Mouse (Mus musculus) macrophage (primary cell): ENCODE measurements around the gene A130010J15Rik. TPM values are rescaled to one million over a fixed set of nuclear protein-coding genes. Genes with fewer than 3 reads are reported as not detected.
A peak's percentile ranks its signal among the peaks of the same experiment; 100 is the strongest.

Experiments
- H3K27ac ChIP-seq: fragments of 350-480 bp; formaldehyde crosslinking; 2 replicates; pipeline ENCODE4 v1.9.0; 2021
- H3K36me3 ChIP-seq: fragments of 350-480 bp; formaldehyde crosslinking; 2 replicates; pipeline ENCODE4 v1.9.0; 2021; ENCODE audit errors: inconsistent target
- H3K4me3 ChIP-seq: fragments of 350-480 bp; formaldehyde crosslinking; 2 replicates; pipeline ENCODE4 v1.9.0; 2021; ENCODE audit errors: inconsistent target
- H3K79me2 ChIP-seq: fragments of 350-480 bp; formaldehyde crosslinking; 2 replicates; pipeline ENCODE4 v1.9.0; 2021; ENCODE audit errors: inconsistent target
- WGBS: methylation state at CpG from one replicate; pipeline ENCODE4 v1.1.7; 2026; ENCODE audit warnings: inconsistent platforms; ENCODE audit not compliant: missing documents; 5-methylcytosine and 5-hydroxymethylcytosine counted together
- polyA plus RNA-seq: library from polyadenylated mRNA; stranded (reverse); fragments of 250-400 nt; gene quantifications from 3 replicates; pipeline ENCODE4 v1.2.4, GENCODE M21; 2018; ENCODE audit warnings: inconsistent platforms

Gene A130010J15Rik
- polyA plus RNA-seq, 1 experiment from 2014 or later, result 4.8 TPM

DNA sequence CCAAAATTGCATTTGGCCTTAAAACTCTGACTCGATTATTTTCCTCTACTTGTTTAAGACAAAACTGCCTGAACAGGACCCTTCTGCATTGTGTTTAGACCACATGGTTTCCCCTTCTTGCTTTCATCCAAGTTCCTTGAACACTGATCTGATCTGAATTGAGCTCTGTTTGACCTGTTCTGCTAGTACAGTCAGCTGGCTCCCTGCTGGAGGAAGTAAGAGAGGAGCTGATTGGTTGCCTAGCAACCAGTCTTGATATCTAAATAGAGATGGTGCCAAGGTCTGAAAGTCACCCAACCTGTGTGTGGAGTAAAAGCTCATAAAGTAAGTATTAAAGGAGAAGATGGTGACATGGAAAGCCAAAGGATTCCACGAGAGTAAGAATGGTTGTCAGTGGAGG is 2.0 kb downstream of the A130010J15Rik start:
- no peak overlapping the region for H3K4me3 ChIP-seq
- 67% methylated on average over 2 of the region's 2 CpGs for WGBS
- no peaks in the 10 kb centered on the region for H3K79me2 ChIP-seq
- no peak overlapping the region for H3K27ac ChIP-seq
- no peaks in the 10 kb centered on the region for H3K36me3 ChIP-seq

DNA sequence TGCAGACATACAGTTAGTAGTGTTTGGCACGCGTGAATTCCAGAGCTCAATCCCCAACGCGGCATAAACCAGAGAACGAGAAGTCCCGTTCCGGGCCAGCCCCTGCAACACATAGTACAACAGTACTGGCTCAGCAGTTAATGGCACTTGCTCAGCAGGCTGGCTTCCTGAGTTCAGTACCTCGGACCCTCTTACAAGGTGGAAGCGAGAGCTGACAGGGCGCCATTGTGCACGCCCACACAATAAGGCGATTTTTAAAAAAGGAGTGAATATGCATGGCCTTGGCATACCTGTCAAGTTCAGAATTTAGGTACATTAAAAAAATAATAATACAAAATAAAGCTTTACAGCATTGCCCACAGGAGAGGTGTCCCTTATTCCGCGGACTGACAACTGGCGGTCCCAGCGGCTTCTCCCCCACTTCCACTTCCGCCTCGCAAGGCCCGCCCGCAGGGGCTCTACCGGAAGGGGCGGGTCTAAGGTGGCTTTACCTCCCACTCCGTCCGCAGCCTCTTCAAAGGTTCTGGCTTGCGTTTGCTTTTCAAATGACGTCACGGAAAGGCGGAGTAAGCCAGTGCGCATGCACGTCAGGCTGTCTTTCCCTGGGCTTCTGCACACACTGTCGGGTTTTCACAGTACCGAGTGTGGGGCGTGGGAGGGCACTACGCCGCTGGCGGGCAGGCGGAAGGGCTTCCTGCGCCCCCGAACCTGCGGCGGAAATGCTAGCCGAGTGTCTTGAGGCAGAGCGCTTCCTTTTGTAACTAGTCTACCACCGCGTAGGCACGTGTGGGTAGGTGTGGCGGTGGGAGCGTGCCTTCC is 5.4 kb downstream of the A130010J15Rik start:
- Histone ChIP-seq H3K4me3 (peak overlapping the region; percentile 82), H3K27ac (peak overlapping the region; percentile 82), H3K79me2 (no peaks in the 10 kb centered on the region), H3K36me3 (no peaks in the 10 kb centered on the region)
- under 1% methylated on average over 48 of the region's 48 CpGs for WGBS

DNA sequence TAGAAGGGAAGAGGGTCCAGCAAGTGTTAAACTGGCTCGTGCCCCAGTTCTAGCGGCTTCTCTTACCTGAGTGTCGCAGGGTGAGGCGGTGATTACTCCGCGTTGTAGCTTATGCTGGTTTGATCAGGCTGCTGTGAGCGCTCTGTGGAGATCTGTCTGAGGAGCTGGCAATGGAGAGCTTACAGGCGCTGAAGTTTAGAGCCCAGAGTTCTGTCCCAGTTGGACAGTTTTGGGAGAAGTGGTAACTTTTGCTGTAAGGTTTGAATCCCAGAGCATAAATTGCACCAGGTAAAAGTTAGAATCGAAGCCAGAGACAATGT is 5.9 kb downstream of the A130010J15Rik start:
- no peaks in the 10 kb centered on the region for H3K79me2 ChIP-seq
- peak overlapping the region; percentile 82 for H3K4me3 ChIP-seq
- no peaks in the 10 kb centered on the region for H3K36me3 ChIP-seq
- H3K27ac ChIP-seq, result peak overlapping the region; percentile 82
- 12% methylated on average over 9 of the region's 9 CpGs for WGBS

DNA sequence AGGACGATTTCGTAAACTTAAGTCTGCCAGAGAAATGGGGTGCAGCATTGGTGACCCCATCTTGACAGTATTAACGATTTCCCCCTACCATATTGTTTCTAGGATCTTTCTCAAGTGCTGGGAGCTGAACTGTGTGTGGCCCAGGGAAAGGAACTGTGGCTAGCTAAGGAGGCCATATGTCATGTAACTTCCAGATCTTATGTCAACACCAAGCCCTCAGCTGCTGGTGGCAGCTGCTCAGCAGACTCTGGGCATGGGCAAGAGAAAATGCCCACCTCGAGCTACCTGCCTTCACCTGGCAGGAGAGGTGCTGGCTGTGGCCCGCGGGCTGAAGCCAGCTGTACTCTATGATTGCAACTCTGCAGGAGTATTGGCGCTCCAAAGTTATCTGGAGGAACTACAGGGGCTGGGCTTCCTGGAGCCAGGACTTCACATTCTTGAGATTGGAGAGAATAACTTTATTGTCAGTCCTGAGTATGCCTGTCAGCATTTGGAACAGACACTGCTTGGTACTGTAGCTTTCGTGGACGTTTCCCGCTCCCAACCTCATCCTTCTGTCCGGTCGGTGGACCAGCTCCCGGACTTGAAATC is 6.4 kb downstream of the A130010J15Rik start:
- 80% methylated on average over 13 of the region's 13 CpGs for WGBS
- no peaks in the 10 kb centered on the region for H3K79me2 ChIP-seq
- H3K4me3 ChIP-seq, result peak overlapping the region; percentile 82
- peak overlapping the region; percentile 82; the same call in 1 of the 2 replicates for H3K27ac ChIP-seq
- no peaks in the 10 kb centered on the region for H3K36me3 ChIP-seq

DNA sequence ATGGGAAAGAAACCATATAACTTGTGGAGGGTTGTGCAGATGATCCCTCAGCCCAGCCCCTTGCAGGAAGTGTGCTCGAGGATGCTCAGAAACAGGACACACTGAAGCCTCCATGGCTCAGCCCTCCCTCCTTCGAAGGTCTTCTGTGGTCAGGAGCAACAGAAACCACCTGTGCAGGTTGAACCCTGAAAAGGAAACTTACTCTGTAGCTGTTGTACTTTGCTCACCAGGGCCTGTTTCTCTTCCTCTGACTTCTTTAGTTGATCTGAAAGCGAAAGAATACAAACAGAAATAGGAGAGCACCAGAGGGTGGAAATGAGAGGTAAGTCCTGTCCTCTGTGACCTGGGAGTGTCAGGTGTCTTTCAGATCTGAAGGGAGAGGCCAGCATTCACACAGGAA is 13.3 kb downstream of the A130010J15Rik start:
- no peak overlapping the region for H3K27ac ChIP-seq
- no peaks in the 10 kb centered on the region for H3K79me2 ChIP-seq
- peaks cover 41% of the 10 kb centered on the region for H3K36me3 ChIP-seq
- H3K4me3 ChIP-seq, result no peak overlapping the region
- WGBS, result 73% methylated on average over 3 of the region's 3 CpGs

DNA sequence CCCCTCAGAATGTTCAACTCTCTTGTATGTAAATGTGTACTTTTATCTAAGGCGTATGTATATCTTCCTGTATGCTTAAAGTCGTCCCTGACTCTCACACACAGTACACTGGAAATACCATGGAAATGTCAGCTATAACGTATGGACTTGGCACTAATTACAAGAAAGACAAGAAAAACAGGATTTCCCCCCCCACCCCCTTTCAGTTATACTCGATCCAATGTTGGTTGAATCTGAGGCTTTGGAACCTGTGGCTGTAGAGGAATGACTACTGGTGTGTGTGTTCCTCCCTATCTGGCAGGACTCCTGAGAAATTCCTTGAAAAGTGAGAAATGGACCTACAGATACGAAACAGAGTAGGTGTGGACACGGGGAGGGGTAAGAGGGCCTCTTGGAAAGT is 20.4 kb downstream of the A130010J15Rik start:
- H3K27ac ChIP-seq, result no peak overlapping the region
- 96% methylated on average over 6 of the region's 6 CpGs for WGBS
- no peak overlapping the region for H3K4me3 ChIP-seq
- no peaks in the 10 kb centered on the region for H3K79me2 ChIP-seq
- peaks cover 63% of the 10 kb centered on the region; the same call in 1 of the 2 replicates for H3K36me3 ChIP-seq

DNA sequence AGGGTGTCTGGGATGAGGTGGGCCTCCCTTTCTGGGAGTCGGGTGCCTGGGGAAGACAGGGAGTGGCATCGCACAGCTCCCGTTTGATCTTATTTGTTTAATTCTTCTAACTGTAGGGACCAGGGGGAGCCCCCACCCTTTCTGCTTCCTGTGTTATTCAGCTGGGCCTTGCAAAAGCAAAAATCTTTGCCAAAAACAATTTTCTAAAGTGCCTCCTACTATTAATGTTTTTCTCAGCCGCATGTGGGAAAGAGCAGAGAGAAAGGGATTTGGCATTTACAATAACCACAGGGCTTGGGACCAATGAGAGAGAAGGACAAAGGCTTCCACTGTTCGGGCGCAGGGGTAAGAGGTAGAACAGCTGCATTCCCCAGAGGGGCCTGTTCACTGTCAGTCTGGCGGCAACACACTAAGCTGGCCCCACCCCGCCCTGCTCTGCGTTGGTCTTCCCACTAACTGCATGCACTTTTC is 21.3 kb downstream of the A130010J15Rik start:
- WGBS, result 91% methylated on average over 7 of the region's 9 CpGs
- H3K79me2 ChIP-seq, result no peaks in the 10 kb centered on the region
- no peak overlapping the region for H3K4me3 ChIP-seq
- peaks cover 68% of the 10 kb centered on the region for H3K36me3 ChIP-seq
- no peak overlapping the region for H3K27ac ChIP-seq

DNA sequence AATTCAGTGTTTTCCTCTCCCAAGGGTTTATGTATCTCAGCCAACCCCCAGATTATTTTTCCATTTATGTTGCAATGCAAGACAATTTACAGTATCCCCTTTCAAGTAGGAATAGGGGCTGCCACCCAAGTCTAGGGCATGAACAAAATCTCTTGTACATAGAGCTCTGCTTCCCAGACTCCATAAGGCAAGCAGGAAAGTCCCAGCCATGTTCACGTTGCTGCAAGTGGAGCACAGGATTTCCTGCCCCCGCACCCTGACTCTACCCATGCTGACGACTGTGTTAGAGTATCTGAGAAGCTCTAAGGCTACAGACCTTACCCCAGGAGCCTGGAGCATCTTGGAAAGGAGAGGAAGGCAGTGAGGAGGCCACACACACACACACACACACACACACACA is 21.9 kb downstream of the A130010J15Rik start:
- H3K27ac ChIP-seq, result no peak overlapping the region
- H3K79me2 ChIP-seq, result no peaks in the 10 kb centered on the region
- 67% methylated on average over 3 of the region's 3 CpGs for WGBS
- H3K4me3 ChIP-seq, result no peak overlapping the region
- peaks cover 67% of the 10 kb centered on the region for H3K36me3 ChIP-seq

DNA sequence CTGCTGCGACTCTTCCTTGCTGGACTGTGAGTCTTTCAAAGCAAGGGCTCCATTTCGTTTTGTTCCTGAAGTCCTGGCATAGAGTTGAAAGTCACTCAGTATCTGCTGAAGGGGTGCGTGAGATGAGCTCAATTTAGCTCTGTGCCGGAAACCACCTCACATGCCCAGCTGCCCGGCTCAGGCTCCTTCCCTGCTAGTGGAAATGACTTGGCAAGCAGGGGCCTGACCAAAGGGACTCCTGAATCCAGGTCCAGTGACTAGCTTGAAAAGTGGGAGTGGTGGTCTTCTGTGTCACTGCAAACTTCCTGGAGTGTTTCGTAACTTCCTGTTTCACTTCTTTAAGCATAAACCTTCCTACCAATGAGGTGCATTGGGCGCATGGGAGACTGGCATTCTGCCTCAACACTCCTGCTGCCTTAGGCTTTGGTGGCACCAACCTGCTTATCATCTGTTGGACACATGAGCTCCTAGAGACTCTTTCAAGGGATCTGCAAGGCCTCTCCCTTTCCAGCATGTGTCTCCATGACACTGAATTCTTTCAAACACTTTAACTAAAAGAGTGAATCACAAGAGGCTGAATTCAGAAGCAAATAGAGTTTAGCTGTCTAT is 23.9 kb downstream of the A130010J15Rik start:
- Histone ChIP-seq H3K4me3 (no peak overlapping the region), H3K27ac (peak overlapping the region; percentile 82), H3K36me3 (peaks cover 67% of the 10 kb centered on the region), H3K79me2 (no peaks in the 10 kb centered on the region)
- WGBS, result 6% methylated on average over 7 of the region's 7 CpGs

DNA sequence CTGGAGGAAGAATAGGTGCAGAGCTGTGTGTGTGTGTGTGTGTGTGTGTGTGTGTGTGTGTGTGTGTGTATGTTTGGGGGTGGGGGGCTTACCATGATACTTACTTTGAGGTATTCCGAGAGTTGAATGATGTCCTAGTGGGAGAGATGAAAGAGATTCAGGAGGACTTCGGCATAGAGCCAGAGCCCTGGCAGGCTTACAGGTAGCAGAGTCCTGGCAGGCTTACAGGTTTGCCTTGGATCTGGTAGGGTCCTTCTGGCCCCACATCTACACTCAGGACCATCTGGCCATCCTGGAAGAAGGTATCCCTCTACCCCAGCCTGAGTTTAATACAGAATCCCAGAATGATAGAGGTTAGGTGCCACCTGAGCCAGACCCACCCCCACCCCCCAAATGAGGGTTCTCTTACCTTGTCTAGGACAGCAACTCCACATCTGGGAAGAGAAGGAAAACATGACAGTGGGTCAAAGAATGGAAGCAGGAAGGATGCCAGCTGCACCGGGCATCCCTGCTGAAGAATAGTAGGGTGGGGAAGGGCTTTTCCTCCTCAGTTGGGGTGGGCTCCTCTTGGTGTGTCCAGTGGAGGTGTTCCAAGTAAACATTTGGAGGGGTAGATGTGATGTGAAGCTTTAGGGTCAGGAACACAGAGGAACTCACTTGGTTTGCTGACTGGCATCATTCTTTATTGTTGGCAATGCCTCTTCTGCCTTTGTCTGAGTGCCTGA is 26.7 kb downstream of the A130010J15Rik start:
- 93% methylated on average over 3 of the region's 3 CpGs for WGBS
- Histone ChIP-seq H3K27ac (no peak overlapping the region), H3K79me2 (peaks cover 23% of the 10 kb centered on the region), H3K36me3 (peaks cover 56% of the 10 kb centered on the region), H3K4me3 (no peak overlapping the region)

DNA sequence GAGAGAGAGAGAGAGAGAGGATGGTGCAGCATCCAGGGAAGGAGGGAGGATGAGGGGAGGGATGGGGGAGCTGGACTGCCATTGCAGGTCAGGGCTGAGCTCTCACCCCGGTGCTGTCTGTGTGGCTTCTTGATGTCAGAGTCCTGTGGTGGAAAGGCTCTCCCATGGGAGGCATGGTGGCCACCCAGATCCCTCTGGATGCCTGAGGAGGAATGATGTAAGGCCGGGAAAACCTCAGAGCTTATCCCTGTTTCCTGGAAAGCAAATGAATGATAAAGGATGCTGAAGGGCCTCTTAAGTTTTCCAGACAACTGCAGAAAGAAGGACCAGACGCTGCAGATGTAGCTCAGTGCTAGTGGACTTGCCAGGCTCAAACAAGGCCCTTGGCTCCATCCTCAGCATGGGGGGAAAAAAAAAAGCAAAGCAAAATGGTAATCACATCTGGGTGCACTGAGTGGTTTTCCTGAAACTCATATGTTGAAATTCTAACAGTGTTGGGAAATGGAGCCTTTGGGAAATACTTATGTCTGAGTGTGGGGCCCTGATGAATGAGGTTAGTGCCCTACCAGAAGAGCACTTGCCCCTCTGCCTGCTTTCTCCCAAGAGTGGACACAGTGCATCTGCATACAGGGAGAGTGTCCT is 27.4 kb downstream of the A130010J15Rik start:
- Histone ChIP-seq H3K79me2 (peaks cover 30% of the 10 kb centered on the region), H3K27ac (no peak overlapping the region), H3K36me3 (peaks cover 56% of the 10 kb centered on the region), H3K4me3 (no peak overlapping the region)
- WGBS, result 96% methylated on average over 3 of the region's 3 CpGs

DNA sequence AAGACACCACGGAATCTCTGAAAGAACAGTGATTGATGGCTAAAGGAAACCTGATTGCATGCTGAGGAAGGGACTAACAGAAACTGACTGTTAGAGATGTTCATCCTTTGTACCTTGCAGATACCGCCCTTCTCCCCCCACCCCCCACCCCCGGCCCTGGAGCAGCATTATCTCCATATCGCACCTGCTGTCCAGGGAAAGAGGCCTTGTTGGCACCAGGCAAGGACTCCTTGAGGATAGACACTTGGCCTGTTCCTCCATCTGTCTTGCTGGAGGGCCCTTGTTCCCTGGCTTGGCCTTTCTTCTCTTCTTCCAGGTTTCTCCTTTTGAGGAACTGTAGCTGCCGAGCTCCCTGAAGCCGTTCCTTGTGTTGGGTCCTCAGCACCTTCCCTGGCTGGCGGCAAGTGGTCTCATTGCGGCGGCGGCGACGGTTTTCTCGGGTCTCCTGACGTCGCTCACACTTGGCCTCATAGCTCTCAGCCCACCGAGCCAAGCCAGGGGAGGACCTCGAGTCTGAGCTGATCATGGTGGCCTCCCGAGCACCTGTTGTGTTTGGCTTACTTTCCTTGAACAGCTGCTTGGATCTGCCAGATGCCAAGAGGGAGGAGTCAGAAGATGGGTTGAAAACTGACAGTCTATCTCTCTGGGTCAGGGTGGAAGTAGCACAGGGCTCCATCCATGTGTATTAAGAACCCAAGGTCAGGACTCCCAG is 29.8 kb downstream of the A130010J15Rik start:
- Histone ChIP-seq H3K36me3 (peaks cover 54% of the 10 kb centered on the region), H3K27ac (0 out of 2 replicates have a peak overlapping the region, but pooled peaks have one; percentile 10), H3K4me3 (no peak overlapping the region), H3K79me2 (peaks cover 38% of the 10 kb centered on the region)
- WGBS, result 88% methylated on average over 18 of the region's 18 CpGs

DNA sequence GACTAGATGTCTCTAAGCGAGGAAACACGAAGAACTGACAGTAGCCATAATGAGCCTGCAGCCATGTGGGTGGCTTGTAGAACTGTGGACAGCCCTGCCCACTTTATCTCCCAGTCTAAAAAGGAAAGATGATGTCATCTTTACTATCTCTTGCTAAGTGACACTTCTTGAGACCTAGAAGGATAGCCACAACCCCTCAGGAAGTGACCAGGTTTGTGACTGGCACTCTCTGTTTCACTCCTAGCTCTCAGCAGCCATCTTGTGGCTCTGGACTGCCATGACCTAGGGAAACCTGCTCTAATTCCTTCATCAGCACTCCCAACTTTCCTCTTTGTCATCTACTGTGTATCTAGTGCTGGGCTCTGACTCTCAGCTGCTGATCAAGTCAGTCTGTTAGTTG is 30.5 kb downstream of the A130010J15Rik start:
- Histone ChIP-seq H3K27ac (0 out of 2 replicates have a peak overlapping the region, but pooled peaks have one; percentile 10), H3K79me2 (peaks cover 38% of the 10 kb centered on the region), H3K4me3 (no peak overlapping the region), H3K36me3 (peaks cover 47% of the 10 kb centered on the region)
- WGBS, result 93% methylated on average over 2 of the region's 2 CpGs
